Mouse (Mus musculus): ENCODE data around the gene Mdm2. TPM values are rescaled to one million over a fixed set of nuclear protein-coding genes. Genes with fewer than 3 reads are reported as not detected.

Mdm2 gene
- polyA plus RNA-seq, 1 experiment from 2014 or later = 40.0 TPM

DNA sequence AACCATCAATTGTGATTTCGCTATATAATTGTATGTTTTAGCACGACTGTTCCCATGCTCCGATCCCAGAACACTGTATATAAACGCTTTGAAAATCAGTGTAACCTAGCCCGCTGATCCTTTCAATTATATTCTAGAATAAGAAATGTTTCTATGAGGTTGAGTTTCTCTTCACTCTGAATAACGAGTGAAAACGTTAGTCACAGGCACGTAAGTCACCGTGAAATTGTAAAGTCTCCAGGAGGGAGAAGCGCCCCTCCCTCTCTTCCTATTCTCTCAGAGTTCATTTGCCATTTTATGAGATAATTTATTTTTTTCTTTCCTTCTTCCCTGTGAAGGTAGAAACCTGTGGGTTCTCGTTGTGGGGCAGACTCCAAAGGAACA lies 51.1 kb downstream of the Mdm2 start:
- whole genome bisulfite sequencing = 53% methylated on average over 11 of the region's 11 CpGs
- H3K4me1 ChIP-seq (ENCODE audit: control insufficient read depth, insufficient read depth, low read depth, low read length) = no peaks in the 10 kb centered on the region; the same call in 1 of the 2 replicates
- ATAC-seq = no peak
- no peak overlapping the region for H3K4me3 ChIP-seq (ENCODE audit: low read length)
- H3K36me3 ChIP-seq (ENCODE audit: control insufficient read depth, insufficient read depth, low read length) = no peaks in the 10 kb centered on the region
- no peaks in the 10 kb centered on the region for H3K9me3 ChIP-seq (ENCODE audit: control insufficient read depth, low read length)
- H3K27ac ChIP-seq (ENCODE audit: low read depth, low read length) = no peak overlapping the region
- H3K27me3 ChIP-seq (replicated peaks; ENCODE audit: control insufficient read depth, insufficient read depth, low read length) = no peaks in the 10 kb centered on the region
- H3K9ac ChIP-seq (ENCODE audit: low read depth, low read length) = no peak overlapping the region
- no peak overlapping the region for H3K4me2 ChIP-seq (ENCODE audit: low read length)

GRCm38 (mm10) chr10:117658522-117659429 lies 51.8 kb downstream of the Mdm2 start:
- Histone ChIP-seq H3K9ac (ENCODE audit: low read depth, low read length) (no peak overlapping the region), H3K4me1 (ENCODE audit: control insufficient read depth, insufficient read depth, low read depth, low read length) (no peaks in the 10 kb centered on the region; the same call in 1 of the 2 replicates), H3K36me3 (ENCODE audit: control insufficient read depth, insufficient read depth, low read length) (no peaks in the 10 kb centered on the region), H3K27ac (ENCODE audit: low read depth, low read length) (no peak overlapping the region), H3K27me3 (replicated peaks; ENCODE audit: control insufficient read depth, insufficient read depth, low read length) (no peaks in the 10 kb centered on the region), H3K4me3 (ENCODE audit: low read length) (no peak overlapping the region), H3K9me3 (ENCODE audit: control insufficient read depth, low read length) (no peaks in the 10 kb centered on the region), H3K4me2 (ENCODE audit: low read length) (no peak overlapping the region)
- ATAC-seq = no peak
- WGBS = 96% methylated on average over 14 of the region's 14 CpGs

- H3K27me3 ChIP-seq (replicated peaks; ENCODE audit: control insufficient read depth, insufficient read depth, low read length) = no peaks in the 10 kb centered on the region
- WGBS = 76% methylated on average over 3 of the region's 3 CpGs
- H3K4me3 ChIP-seq (ENCODE audit: low read length) = no peak overlapping the region
- H3K36me3 ChIP-seq (ENCODE audit: control insufficient read depth, insufficient read depth, low read length) = no peaks in the 10 kb centered on the region
- H3K4me1 ChIP-seq (ENCODE audit: control insufficient read depth, insufficient read depth, low read depth, low read length) = no peaks in the 10 kb centered on the region
- ATAC-seq = no peak
- no peaks in the 10 kb centered on the region for H3K9me3 ChIP-seq (ENCODE audit: control insufficient read depth, low read length)
- no peak overlapping the region for H3K4me2 ChIP-seq (ENCODE audit: low read length)
- H3K9ac ChIP-seq (ENCODE audit: low read depth, low read length) = no peak overlapping the region
- no peak overlapping the region for H3K27ac ChIP-seq (ENCODE audit: low read depth, low read length)
These were observed 52.8 kb downstream of the Mdm2 start for GRCm38 (mm10) chr10:117657659-117658306.

GRCm38 (mm10) chr10:117656985-117657658 lies 53.4 kb downstream of the Mdm2 start:
- Histone ChIP-seq H3K4me1 (ENCODE audit: control insufficient read depth, insufficient read depth, low read depth, low read length) (no peaks in the 10 kb centered on the region), H3K4me2 (ENCODE audit: low read length) (no peak overlapping the region), H3K36me3 (ENCODE audit: control insufficient read depth, insufficient read depth, low read length) (no peaks in the 10 kb centered on the region), H3K9me3 (ENCODE audit: control insufficient read depth, low read length) (no peaks in the 10 kb centered on the region), H3K4me3 (ENCODE audit: low read length) (no peak overlapping the region), H3K9ac (ENCODE audit: low read depth, low read length) (no peak overlapping the region), H3K27ac (ENCODE audit: low read depth, low read length) (no peak overlapping the region), H3K27me3 (replicated peaks; ENCODE audit: control insufficient read depth, insufficient read depth, low read length) (no peaks in the 10 kb centered on the region)
- WGBS = 82% methylated on average over 7 of the region's 7 CpGs
- ATAC-seq = no peak

DNA sequence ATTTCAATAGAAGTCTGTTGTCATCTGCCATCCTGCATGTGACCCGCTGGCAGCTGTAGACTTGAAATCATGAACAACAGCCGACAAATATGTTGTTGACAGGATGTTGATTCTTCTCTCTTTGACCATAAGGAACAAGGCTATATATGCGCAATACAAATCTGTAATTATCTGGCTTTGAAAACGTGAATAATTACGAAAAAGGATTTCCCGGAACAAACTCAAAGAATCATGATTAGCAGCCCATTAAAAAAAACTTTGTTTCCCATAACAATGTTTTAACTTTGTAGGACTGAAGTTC lies 53.9 kb downstream of the Mdm2 start:
- H3K27me3 ChIP-seq (replicated peaks; ENCODE audit: control insufficient read depth, insufficient read depth, low read length) = no peaks in the 10 kb centered on the region
- H3K36me3 ChIP-seq (ENCODE audit: control insufficient read depth, insufficient read depth, low read length) = no peaks in the 10 kb centered on the region
- H3K27ac ChIP-seq (ENCODE audit: low read depth, low read length) = no peak overlapping the region
- no peaks in the 10 kb centered on the region for H3K4me1 ChIP-seq (ENCODE audit: control insufficient read depth, insufficient read depth, low read depth, low read length)
- no peak overlapping the region for H3K4me3 ChIP-seq (ENCODE audit: low read length)
- no peak overlapping the region for H3K4me2 ChIP-seq (ENCODE audit: low read length)
- no peak for ATAC-seq
- 90% methylated on average over 6 of the region's 6 CpGs for WGBS
- no peak overlapping the region for H3K9ac ChIP-seq (ENCODE audit: low read depth, low read length)
- no peaks in the 10 kb centered on the region for H3K9me3 ChIP-seq (ENCODE audit: control insufficient read depth, low read length)

GRCm38 (mm10) chr10:117655908-117656661 lies 54.5 kb downstream of the Mdm2 start:
- WGBS = 69% methylated on average over 7 of the region's 7 CpGs
- Histone ChIP-seq H3K27me3 (replicated peaks; ENCODE audit: control insufficient read depth, insufficient read depth, low read length) (no peaks in the 10 kb centered on the region), H3K36me3 (ENCODE audit: control insufficient read depth, insufficient read depth, low read length) (no peaks in the 10 kb centered on the region), H3K4me1 (ENCODE audit: control insufficient read depth, insufficient read depth, low read depth, low read length) (no peaks in the 10 kb centered on the region), H3K9ac (ENCODE audit: low read depth, low read length) (no peak overlapping the region), H3K4me3 (ENCODE audit: low read length) (no peak overlapping the region), H3K9me3 (ENCODE audit: control insufficient read depth, low read length) (no peaks in the 10 kb centered on the region), H3K27ac (ENCODE audit: low read depth, low read length) (no peak overlapping the region), H3K4me2 (ENCODE audit: low read length) (no peak overlapping the region)
- no peak for ATAC-seq

GRCm38 (mm10) chr10:117655460-117655859 lies 55.1 kb downstream of the Mdm2 start:
- WGBS = 88% methylated on average over 9 of the region's 9 CpGs
- H3K9ac ChIP-seq (ENCODE audit: low read depth, low read length) = no peak overlapping the region
- no peak overlapping the region for H3K4me2 ChIP-seq (ENCODE audit: low read length)
- no peak for ATAC-seq
- no peaks in the 10 kb centered on the region for H3K27me3 ChIP-seq (replicated peaks; ENCODE audit: control insufficient read depth, insufficient read depth, low read length)
- H3K36me3 ChIP-seq (ENCODE audit: control insufficient read depth, insufficient read depth, low read length) = no peaks in the 10 kb centered on the region
- H3K4me3 ChIP-seq (ENCODE audit: low read length) = no peak overlapping the region
- no peaks in the 10 kb centered on the region for H3K9me3 ChIP-seq (ENCODE audit: control insufficient read depth, low read length)
- H3K4me1 ChIP-seq (ENCODE audit: control insufficient read depth, insufficient read depth, low read depth, low read length) = no peaks in the 10 kb centered on the region
- no peak overlapping the region for H3K27ac ChIP-seq (ENCODE audit: low read depth, low read length)

- H3K9me3 ChIP-seq (ENCODE audit: control insufficient read depth, low read length) = no peaks in the 10 kb centered on the region
- H3K4me3 ChIP-seq (ENCODE audit: low read length) = no peak overlapping the region
- H3K9ac ChIP-seq (ENCODE audit: low read depth, low read length) = no peak overlapping the region
- no peak overlapping the region for H3K27ac ChIP-seq (ENCODE audit: low read depth, low read length)
- WGBS = 81% methylated on average over 3 of the region's 3 CpGs
- no peak for ATAC-seq
- no peaks in the 10 kb centered on the region for H3K27me3 ChIP-seq (replicated peaks; ENCODE audit: control insufficient read depth, insufficient read depth, low read length)
- no peak overlapping the region for H3K4me2 ChIP-seq (ENCODE audit: low read length)
- no peaks in the 10 kb centered on the region for H3K4me1 ChIP-seq (ENCODE audit: control insufficient read depth, insufficient read depth, low read depth, low read length)
- no peaks in the 10 kb centered on the region for H3K36me3 ChIP-seq (ENCODE audit: control insufficient read depth, insufficient read depth, low read length)
These were observed 55.9 kb downstream of the Mdm2 start for GRCm38 (mm10) chr10:117654576-117655123.

Measured in hindbrain, embryonic 16.5 days (tissue).